Mouse (Mus musculus) forebrain, embryonic 15.5 days (tissue): ENCODE data around the gene Pparg. TPM values are rescaled to one million over a fixed set of nuclear protein-coding genes. Genes with fewer than 3 reads are reported as not detected.

Experiments
- ATAC-seq: fragments of 200-750 bp; cut with Nextera tagmentation; replicated peaks from 2 replicates; pipeline ENCODE4 v1.8.0; 2017; ENCODE audit warnings: mild to moderate bottlenecking, moderate TSS enrichment, moderate library complexity
- H3K27ac ChIP-seq: fragments of 300-500 bp; sonication (generic); replicated peaks from 2 replicates; pipeline ENCODE4 v1.5.1; 2015; ENCODE audit warnings: mild to moderate bottlenecking, inconsistent platforms
- H3K27me3 ChIP-seq: fragments of 300-500 bp; sonication (generic); 2 replicates; pipeline ENCODE4 v1.6.1; 2015; ENCODE audit warnings: inconsistent platforms
- H3K36me3 ChIP-seq: fragments of 300-500 bp; sonication (generic); 2 replicates; pipeline ENCODE4 v1.6.1; 2015; ENCODE audit warnings: mild to moderate bottlenecking, inconsistent platforms
- H3K4me1 ChIP-seq: fragments of 300-500 bp; sonication (generic); 2 replicates; pipeline ENCODE4 v1.6.1; 2015; ENCODE audit warnings: inconsistent platforms
- H3K4me2 ChIP-seq: fragments of 300-500 bp; sonication (generic); replicated peaks from 2 replicates; pipeline ENCODE4 v1.6.1; 2015; ENCODE audit warnings: mild to moderate bottlenecking, inconsistent platforms
- H3K4me3 ChIP-seq: fragments of 300-500 bp; sonication (generic); 2 replicates; pipeline ENCODE4 v1.5.1; 2015; ENCODE audit warnings: mild to moderate bottlenecking, inconsistent platforms
- H3K9ac ChIP-seq: fragments of 300-500 bp; sonication (generic); replicated peaks from 2 replicates; pipeline ENCODE4 v1.6.1; 2015; ENCODE audit warnings: mild to moderate bottlenecking, inconsistent platforms
- H3K9me3 ChIP-seq: fragments of 300-500 bp; sonication (generic); 2 replicates; pipeline ENCODE4 v1.6.1; 2016; ENCODE audit warnings: inconsistent platforms
- WGBS: fragments of 180-500 bp; shearing (Covaris S2); methylation state at CpG from one replicate; pipeline ENCODE4 v1.1.7; 2015; ENCODE audit warnings: mixed read lengths; 5-methylcytosine and 5-hydroxymethylcytosine counted together
- polyA plus RNA-seq: library from polyadenylated mRNA; unstranded; fragments of >200 nt; fragmentation: Nextera tagmentation; extraction: Ambion mirVana; gene quantifications from 2 replicates; pipeline ENCODE4 v1.2.1, GENCODE M21; 2015

The Pparg gene
- polyA plus RNA-seq, 1 experiment from 2014 or later, result not detected

DNA sequence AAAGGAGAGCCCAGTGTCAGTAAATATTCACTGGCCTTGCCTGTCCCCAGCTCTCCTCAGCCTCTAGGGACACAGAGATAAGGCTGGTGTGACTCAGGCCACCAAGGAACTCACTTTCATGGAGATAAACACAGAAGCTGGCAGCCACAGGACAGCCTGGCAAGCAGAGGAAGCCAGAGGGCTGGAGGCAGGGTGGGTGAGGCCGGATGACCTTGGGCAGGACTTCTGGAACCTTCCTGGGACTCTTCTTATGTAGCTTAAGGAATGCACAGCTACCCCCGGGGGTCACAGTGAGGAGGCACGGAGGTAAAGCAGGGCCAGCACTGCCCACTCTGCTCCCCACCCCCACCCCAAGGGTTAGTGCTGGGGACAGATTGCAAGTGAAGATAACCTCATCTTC lies 140.4 kb downstream of the Pparg start:
- no peaks in the 10 kb centered on the region for H3K27me3 ChIP-seq
- ATAC-seq, result no peak
- H3K27ac ChIP-seq, result no peak overlapping the region
- H3K4me1 ChIP-seq, result peaks cover 2% of the 10 kb centered on the region; the same call in 1 of the 2 replicates
- no peak overlapping the region for H3K4me2 ChIP-seq
- H3K36me3 ChIP-seq, result no peaks in the 10 kb centered on the region
- H3K9ac ChIP-seq, result no peak overlapping the region
- H3K4me3 ChIP-seq, result no peak overlapping the region
- WGBS, result 84% methylated on average over 3 of the region's 3 CpGs
- H3K9me3 ChIP-seq, result no peaks in the 10 kb centered on the region

DNA sequence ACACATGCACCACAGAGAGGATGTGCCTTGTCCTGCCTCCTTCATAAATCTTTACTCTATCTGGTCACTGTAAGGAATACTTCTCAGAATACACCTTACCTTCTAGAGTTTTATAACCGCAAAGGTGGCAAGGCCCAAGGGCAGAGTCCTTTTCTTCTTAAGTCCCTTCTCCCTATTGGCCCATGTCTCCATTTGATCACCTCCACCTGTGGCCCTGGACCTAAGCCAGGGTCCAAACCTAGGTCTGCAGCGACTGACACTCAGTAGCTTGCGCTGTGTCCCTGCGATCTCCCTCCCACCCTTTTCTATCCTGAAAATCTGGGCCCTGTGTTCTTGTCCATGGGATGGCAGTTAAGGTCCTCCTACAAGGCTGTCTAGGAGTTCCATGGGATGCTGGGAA lies 142.3 kb downstream of the Pparg start:
- no peaks in the 10 kb centered on the region for H3K36me3 ChIP-seq
- no peak overlapping the region for H3K27ac ChIP-seq
- no peaks in the 10 kb centered on the region for H3K27me3 ChIP-seq
- ATAC-seq, result no peak
- H3K4me1 ChIP-seq, result peaks cover 2% of the 10 kb centered on the region; the same call in 1 of the 2 replicates
- no peak overlapping the region for H3K4me3 ChIP-seq
- 97% methylated on average over 4 of the region's 4 CpGs for WGBS
- H3K9ac ChIP-seq, result no peak overlapping the region
- no peaks in the 10 kb centered on the region for H3K9me3 ChIP-seq
- no peak overlapping the region for H3K4me2 ChIP-seq

DNA sequence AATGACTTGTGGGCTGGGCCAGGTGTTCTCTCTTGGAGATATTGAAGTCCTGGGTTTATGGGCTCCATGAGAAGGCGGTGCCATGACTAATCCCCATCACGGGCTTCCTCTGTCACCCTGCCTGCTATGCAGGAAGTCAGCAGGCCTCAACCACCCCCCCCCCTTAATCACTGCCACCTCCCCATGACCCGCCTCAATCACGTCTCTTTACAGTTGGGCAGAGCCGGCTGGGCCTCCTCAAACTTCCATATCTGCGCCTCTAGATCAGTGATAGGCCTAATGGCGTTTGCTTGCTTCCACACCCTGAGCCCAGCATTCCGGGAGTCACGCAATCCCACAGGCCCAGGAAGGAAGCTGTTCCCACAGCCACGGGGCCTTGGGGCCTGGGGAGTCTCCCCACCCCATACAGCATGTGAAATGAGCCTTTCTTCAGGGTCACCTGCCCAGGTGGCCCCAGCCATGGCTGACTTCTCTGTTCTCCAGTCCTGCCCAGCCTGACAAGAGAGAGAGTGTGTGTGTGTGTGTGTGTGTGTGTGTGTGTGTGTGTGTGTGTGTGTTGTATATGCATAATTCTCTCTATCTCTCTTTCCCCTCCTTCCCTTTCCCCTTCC lies 142.9 kb downstream of the Pparg start:
- Histone ChIP-seq H3K4me1 (peaks cover 2% of the 10 kb centered on the region; the same call in 1 of the 2 replicates), H3K36me3 (no peaks in the 10 kb centered on the region), H3K9me3 (no peaks in the 10 kb centered on the region), H3K27me3 (no peaks in the 10 kb centered on the region), H3K9ac (no peak overlapping the region), H3K27ac (no peak overlapping the region), H3K4me2 (no peak overlapping the region), H3K4me3 (no peak overlapping the region)
- 89% methylated on average over 10 of the region's 10 CpGs for WGBS
- no peak for ATAC-seq

DNA sequence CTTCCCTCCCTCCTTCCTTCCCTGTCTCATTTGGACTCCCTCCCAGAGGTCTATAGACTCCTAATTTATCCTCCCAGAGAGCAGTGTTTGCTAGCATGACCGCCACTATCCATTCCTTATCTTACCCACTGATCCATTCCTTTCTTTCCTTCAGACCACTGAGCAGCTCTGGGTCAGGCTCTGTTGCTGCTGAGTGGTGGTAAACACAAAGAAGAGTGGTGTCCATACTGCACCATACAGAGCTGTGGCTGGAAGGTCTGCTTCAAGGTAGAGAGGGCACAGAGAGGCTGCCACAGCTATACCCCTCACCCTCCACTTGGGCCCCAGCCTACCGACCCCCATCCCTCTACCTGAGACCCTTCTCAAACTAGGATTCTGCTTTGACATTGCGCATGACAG lies 143.4 kb downstream of the Pparg start:
- Histone ChIP-seq H3K4me3 (no peak overlapping the region), H3K27me3 (no peaks in the 10 kb centered on the region), H3K27ac (no peak overlapping the region), H3K4me2 (no peak overlapping the region), H3K9ac (no peak overlapping the region), H3K4me1 (peaks cover 2% of the 10 kb centered on the region; the same call in 1 of the 2 replicates), H3K9me3 (no peaks in the 10 kb centered on the region), H3K36me3 (no peaks in the 10 kb centered on the region)
- WGBS, result 88% methylated on average over 3 of the region's 3 CpGs
- ATAC-seq, result no peak

DNA sequence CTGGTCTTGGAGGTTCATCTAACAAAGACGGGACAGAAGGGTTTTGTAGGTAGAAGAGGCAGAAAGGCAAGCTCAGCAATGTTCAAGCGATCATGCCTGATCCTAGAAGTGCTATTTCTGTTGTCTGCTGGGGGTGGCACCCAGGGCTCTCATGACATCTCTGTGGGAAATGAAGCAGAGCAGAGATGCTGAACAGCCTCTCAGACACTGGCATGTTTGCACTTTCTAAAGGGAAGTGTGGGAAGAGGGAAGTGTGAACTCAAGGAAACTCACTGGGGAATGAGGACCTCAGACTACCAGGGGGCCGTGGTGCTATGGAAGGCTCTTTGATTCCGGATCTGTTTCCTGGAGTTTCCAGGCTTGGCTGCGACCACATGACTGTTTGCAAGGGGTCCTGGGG lies 144.2 kb downstream of the Pparg start:
- H3K27me3 ChIP-seq, result no peaks in the 10 kb centered on the region
- no peaks in the 10 kb centered on the region; the same call in 1 of the 2 replicates for H3K4me1 ChIP-seq
- 91% methylated on average over 5 of the region's 5 CpGs for WGBS
- H3K4me2 ChIP-seq, result no peak overlapping the region
- H3K9ac ChIP-seq, result no peak overlapping the region
- H3K36me3 ChIP-seq, result no peaks in the 10 kb centered on the region
- ATAC-seq, result no peak
- H3K9me3 ChIP-seq, result no peaks in the 10 kb centered on the region
- H3K4me3 ChIP-seq, result no peak overlapping the region
- no peak overlapping the region for H3K27ac ChIP-seq

DNA sequence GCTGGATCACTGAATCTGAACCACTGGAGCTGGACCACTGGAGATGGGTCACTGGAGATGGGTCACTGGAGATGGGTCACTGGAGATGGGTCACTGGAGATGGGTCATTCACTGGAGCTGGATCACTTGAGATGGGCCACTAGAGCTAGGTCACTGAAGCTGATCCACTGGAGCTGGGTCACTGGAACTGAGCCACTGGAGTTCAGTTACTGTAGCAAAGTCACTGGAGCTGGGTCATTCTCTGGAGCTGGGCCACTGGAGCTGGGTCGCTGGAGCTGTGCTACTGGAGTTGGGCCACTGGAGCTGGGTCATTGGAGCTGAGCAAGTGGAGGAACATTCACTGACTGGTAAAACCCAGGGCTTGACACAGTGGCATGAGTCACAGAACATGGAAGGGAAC lies 145.7 kb downstream of the Pparg start:
- no peak overlapping the region for H3K9ac ChIP-seq
- ATAC-seq, result no peak
- WGBS, result 93% methylated on average over 1 of the region's 1 CpGs
- H3K4me3 ChIP-seq, result no peak overlapping the region
- H3K27me3 ChIP-seq, result no peaks in the 10 kb centered on the region
- no peaks in the 10 kb centered on the region for H3K36me3 ChIP-seq
- no peak overlapping the region for H3K4me2 ChIP-seq
- no peaks in the 10 kb centered on the region for H3K4me1 ChIP-seq
- no peaks in the 10 kb centered on the region for H3K9me3 ChIP-seq
- no peak overlapping the region for H3K27ac ChIP-seq

DNA sequence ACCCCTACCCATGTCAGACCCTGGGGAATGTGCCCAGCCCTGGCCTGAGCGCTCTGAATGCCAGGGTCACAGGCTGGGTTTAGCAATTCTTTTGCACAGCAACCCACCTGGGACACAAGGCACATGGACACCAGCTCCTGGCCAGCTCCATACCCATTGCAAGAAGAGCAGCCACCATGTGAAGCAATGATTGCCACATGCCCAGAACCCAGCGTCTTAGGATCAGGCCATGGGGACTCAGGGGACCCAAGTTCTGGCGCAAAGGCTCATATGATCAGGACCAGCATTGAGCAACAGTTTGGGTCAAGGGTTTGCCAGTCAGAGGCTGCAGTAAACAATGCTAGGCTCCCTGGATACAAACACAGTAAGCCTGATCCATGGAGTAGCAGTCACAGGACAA lies 150.7 kb downstream of the Pparg start:
- Histone ChIP-seq H3K27ac (no peak overlapping the region), H3K9ac (no peak overlapping the region), H3K27me3 (no peaks in the 10 kb centered on the region), H3K9me3 (no peaks in the 10 kb centered on the region), H3K4me1 (no peaks in the 10 kb centered on the region), H3K4me2 (no peak overlapping the region), H3K36me3 (no peaks in the 10 kb centered on the region), H3K4me3 (no peak overlapping the region)
- no peak for ATAC-seq
- 90% methylated on average over 3 of the region's 3 CpGs for WGBS

DNA sequence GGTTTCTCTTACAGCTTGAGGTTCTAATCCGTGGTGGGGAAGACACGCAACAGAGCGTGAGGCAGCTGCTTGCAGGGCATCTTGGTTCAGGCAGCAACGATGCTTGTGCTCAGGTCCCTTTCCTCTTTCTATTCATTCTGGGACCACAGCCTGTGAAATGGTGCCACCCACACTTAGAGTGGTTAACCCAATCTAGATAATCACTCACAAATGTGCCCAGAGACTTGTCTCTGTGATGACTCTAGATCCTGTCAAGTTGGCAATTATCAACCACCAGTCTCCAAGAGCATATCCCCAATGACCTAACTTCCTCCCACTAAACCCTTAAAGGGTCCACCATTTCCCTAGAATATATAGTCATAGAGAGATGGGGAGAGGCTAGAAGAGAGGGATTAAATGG lies 152.5 kb downstream of the Pparg start:
- H3K4me1 ChIP-seq, result no peaks in the 10 kb centered on the region

DNA sequence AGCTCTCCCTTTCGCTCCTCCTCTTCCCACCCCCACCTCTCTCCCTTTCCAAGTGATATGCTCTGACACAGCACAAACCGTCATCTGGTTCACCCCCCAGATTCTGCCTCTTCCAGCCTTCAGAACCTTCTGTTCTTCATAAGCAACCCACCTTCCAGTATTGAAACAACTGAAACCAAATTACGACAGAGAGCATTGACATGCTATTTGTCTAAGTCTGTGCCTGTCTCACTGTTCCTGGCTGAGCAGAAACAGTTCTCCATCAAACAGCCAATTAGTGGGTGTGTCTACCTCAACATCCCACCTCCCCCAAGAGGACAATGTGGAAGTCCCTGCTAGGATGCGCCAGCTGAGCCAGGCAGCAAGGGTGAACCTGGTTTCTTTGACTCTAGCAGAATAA lies 157.2 kb downstream of the Pparg start:
- Histone ChIP-seq H3K36me3 (no peaks in the 10 kb centered on the region), H3K27me3 (no peaks in the 10 kb centered on the region), H3K9me3 (no peaks in the 10 kb centered on the region), H3K4me1 (no peaks in the 10 kb centered on the region), H3K4me3 (no peak overlapping the region), H3K27ac (no peak overlapping the region), H3K4me2 (no peak overlapping the region), H3K9ac (no peak overlapping the region)
- WGBS, result 62% methylated on average over 4 of the region's 4 CpGs
- no peak for ATAC-seq

More for the DNA sequence above, 152.5 kb downstream of the Pparg start:
- no peak overlapping the region for H3K4me3 ChIP-seq
- H3K9ac ChIP-seq, result no peak overlapping the region
- no peak overlapping the region for H3K27ac ChIP-seq
- no peak for ATAC-seq
- no peaks in the 10 kb centered on the region for H3K9me3 ChIP-seq
- H3K4me2 ChIP-seq, result no peak overlapping the region
- 94% methylated on average over 4 of the region's 4 CpGs for WGBS
- H3K36me3 ChIP-seq, result no peaks in the 10 kb centered on the region
- no peaks in the 10 kb centered on the region for H3K27me3 ChIP-seq

DNA sequence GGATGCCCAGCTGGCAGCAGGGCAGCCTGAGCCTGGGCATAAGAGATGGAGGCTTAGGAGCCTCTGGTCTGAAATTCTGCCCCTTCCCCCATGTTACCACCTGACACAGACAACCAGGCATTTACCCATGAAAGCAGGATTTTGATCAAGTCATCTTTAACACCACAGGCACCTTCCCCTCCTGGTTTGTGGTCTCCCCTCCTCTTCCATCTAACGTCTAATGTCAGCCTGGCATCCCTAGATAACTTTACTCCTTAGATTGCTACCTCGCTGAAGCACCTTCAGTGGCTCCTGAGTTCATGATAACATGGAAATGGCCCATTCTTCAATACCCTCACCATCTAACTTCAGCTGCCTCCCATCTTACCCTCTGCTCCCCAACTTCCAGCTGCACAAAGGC lies 157.6 kb downstream of the Pparg start:
- ATAC-seq, result no peak
- H3K9ac ChIP-seq, result no peak overlapping the region
- H3K9me3 ChIP-seq, result no peaks in the 10 kb centered on the region
- H3K4me3 ChIP-seq, result no peak overlapping the region
- H3K4me2 ChIP-seq, result no peak overlapping the region
- H3K27ac ChIP-seq, result no peak overlapping the region
- H3K4me1 ChIP-seq, result no peaks in the 10 kb centered on the region
- H3K27me3 ChIP-seq, result no peaks in the 10 kb centered on the region
- WGBS, result 72% methylated on average over 2 of the region's 2 CpGs
- no peaks in the 10 kb centered on the region for H3K36me3 ChIP-seq

DNA sequence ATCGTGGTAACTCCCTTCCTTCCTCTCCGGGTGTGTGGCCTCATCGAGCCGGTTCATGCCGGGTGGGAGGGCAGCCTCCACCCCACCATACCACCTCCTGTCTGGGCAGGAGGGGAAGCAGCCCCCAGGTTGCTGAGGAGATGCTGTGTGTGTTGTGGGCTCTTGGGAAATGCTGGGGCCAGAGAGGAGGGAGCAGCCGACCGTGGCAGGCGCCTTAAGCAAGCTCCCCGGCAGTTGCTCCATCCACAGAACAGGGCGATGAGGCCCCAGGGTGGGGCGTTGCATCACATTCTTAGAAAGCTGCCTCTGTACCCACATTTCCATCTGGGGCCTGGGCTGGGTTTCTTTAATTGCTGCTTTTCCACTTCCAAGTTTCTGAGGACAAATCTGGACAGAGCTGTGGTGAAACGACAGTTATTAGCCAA lies 158.5 kb downstream of the Pparg start:
- 71% methylated on average over 12 of the region's 12 CpGs for WGBS

DNA sequence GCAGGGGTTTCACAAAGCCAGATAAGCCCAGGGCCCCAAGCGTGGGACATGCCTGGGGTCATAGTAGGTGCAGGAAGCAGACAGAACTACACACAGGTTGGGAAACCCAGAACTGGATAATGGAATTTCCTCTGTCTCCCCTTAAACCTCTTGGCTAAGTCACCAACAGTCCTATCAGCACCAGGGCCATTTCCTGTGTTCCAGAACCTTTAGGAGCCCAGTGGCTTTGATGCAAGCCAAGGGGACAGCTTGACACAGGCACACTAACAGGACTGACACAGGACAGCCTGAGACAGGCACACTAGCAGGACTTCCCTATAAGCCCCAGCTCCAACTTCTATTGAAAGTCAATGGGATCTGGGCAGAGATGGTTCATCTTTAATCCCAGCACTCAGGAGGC lies 161.2 kb downstream of the Pparg start:
- Histone ChIP-seq H3K36me3 (no peaks in the 10 kb centered on the region), H3K9me3 (no peaks in the 10 kb centered on the region), H3K9ac (no peak overlapping the region), H3K4me3 (no peak overlapping the region), H3K4me2 (no peak overlapping the region), H3K27me3 (no peaks in the 10 kb centered on the region), H3K4me1 (no peaks in the 10 kb centered on the region), H3K27ac (no peak overlapping the region)
- no peak for ATAC-seq
- 100% methylated on average over 1 of the region's 1 CpGs for WGBS

More for the DNA sequence above, 158.5 kb downstream of the Pparg start:
- no peak overlapping the region for H3K27ac ChIP-seq
- no peaks in the 10 kb centered on the region for H3K36me3 ChIP-seq
- no peak overlapping the region for H3K4me3 ChIP-seq
- H3K9ac ChIP-seq, result no peak overlapping the region
- ATAC-seq, result no peak
- no peaks in the 10 kb centered on the region for H3K4me1 ChIP-seq
- no peak overlapping the region for H3K4me2 ChIP-seq
- no peaks in the 10 kb centered on the region for H3K9me3 ChIP-seq
- H3K27me3 ChIP-seq, result no peaks in the 10 kb centered on the region

DNA sequence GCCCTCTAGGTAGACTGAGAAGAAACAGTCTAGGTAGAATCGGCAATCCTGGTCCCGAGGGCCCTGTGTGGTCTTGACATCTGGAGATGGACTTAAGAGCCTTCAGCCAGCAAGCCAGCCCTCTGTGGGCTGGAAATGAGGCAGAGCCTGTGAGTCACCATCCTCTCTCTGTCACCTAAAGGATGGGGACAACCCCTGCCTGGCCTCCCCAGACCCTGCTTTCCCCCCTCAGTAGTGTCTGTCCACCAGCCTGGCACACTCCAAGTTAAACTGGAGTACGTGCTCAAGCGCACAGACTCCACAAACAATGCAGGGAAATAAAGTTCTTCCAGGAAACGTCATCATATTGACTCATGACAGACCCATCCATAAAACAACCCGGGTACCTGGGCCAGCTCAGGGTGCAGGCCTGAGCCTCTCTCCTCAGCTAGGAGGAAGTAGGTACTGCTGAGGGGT lies 162.0 kb downstream of the Pparg start:
- Histone ChIP-seq H3K4me1 (no peaks in the 10 kb centered on the region), H3K27me3 (no peaks in the 10 kb centered on the region), H3K4me2 (no peak overlapping the region), H3K9me3 (no peaks in the 10 kb centered on the region), H3K9ac (no peak overlapping the region), H3K4me3 (no peak overlapping the region), H3K36me3 (no peaks in the 10 kb centered on the region), H3K27ac (no peak overlapping the region)
- 92% methylated on average over 6 of the region's 6 CpGs for WGBS
- ATAC-seq, result no peak
